Mouse (Mus musculus): ENCODE results near the gene Sel1l3. TPM values are rescaled to one million over a fixed set of nuclear protein-coding genes. Genes with fewer than 3 reads are reported as not detected.

The Sel1l3 gene
- total and polyA plus RNA-seq, 3 experiments = 0.01 TPM; not detected in 2

DNA sequence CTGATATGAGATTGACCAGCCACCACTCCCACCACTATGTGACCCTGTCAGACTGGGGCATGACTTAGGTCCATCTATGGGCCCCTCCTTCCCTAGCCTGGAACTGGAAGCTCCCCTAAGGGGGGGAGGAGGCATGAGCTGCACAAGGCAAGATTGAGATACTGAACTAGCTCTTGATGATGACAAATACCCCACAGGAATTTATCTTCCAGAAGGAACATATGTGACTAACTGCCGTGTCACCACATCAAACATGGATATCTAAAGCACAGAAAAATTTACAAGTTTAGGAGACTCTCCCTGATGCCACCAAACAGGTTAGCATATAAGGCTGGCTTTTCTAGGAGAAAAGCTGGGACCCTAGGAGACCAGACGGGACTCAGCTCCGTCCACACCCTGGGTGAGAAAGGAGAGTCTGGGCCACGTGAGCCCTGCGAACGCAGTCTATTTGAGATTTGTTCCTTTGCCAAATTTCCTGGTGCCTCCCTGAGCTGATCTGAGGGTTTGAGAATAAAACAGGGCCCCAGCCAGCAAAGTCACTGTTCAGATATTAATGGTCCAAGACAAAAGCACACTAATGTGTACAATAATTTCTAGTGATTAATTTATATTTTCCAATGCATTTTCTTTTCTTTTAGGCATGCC, 42.0 kb downstream of the Sel1l3 start:
- no peak overlapping the region for H3K27ac ChIP-seq (ENCODE audit: control insufficient read depth, low read depth, low read length)

DNA sequence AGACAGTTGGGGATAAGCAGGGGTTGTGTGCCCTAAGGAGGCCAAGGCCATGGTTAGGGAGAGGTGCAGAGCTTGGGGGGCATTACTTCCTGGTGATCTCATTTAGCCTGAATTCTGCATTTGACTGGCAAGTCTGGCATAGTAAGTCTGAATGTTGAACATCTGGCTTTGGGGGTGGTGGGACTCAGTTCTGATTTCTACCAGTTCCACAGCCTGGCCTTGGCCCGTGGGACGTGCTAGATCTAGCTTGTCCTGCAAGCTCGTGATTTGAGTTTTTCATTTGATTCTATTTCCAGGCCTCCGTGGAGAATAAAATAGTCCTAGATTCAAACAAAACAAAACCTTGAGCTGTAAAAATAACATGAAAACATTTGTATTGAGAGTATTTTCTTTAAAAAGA, 46.2 kb downstream of the Sel1l3 start:
- Histone ChIP-seq H3K4me3 (ENCODE audit: control insufficient read depth in 1 of 2, insufficient read depth in 1 of 2, low read depth in 2 of 2, low read length in 2 of 2) (no peak overlapping the region), H3K9me3 (replicated peaks; ENCODE audit: insufficient read depth, low read length) (no peaks in the 10 kb centered on the region), H3K27me3 (ENCODE audit: control insufficient read depth in 1 of 2, insufficient read depth in 2 of 2, low read length in 2 of 2) (no peaks in the 10 kb centered on the region), H3K79me2 (ENCODE audit: control insufficient read depth, insufficient read depth, low read length, poor library complexity) (no peaks in the 10 kb centered on the region), H3K4me1 (ENCODE audit: control insufficient read depth in 1 of 2, insufficient read depth in 2 of 2, low read length in 2 of 2) (no peaks in the 10 kb centered on the region), H3K9ac (ENCODE audit: control insufficient read depth, low read depth, low read length, poor library complexity, severe bottlenecking) (no peak overlapping the region), H3K27ac (ENCODE audit: control insufficient read depth, low read depth, low read length) (no peak overlapping the region), H3K36me3 (ENCODE audit: control insufficient read depth in 1 of 2, insufficient read depth in 2 of 2, low read length in 2 of 2) (no peaks in the 10 kb centered on the region)
- no peak for DNase-seq (ENCODE audit: low read depth, low spot score)
- TF ChIP-seq MXI1 (IDR thresholded peaks at IDR 0.05; ENCODE audit: low read depth, low read length) (no peak), HCFC1 (IDR thresholded peaks at IDR 0.05; ENCODE audit: low read depth, low read length) (no peak), GABPA (IDR thresholded peaks at IDR 0.05; ENCODE audit: low read depth, low read length) (no peak), ZMIZ1 (IDR thresholded peaks at IDR 0.05; ENCODE audit: low read depth, low read length) (no peak)

More for the DNA sequence above, 42.0 kb downstream of the Sel1l3 start:
- Histone ChIP-seq H3K79me2 (ENCODE audit: control insufficient read depth, insufficient read depth, low read length, poor library complexity) (no peaks in the 10 kb centered on the region), H3K4me3 (ENCODE audit: control insufficient read depth in 1 of 2, insufficient read depth in 1 of 2, low read depth in 2 of 2, low read length in 2 of 2) (no peak overlapping the region), H3K36me3 (ENCODE audit: control insufficient read depth in 1 of 2, insufficient read depth in 2 of 2, low read length in 2 of 2) (no peaks in the 10 kb centered on the region), H3K27me3 (ENCODE audit: control insufficient read depth in 1 of 2, insufficient read depth in 2 of 2, low read length in 2 of 2) (no peaks in the 10 kb centered on the region), H3K9me3 (replicated peaks; ENCODE audit: insufficient read depth, low read length) (no peaks in the 10 kb centered on the region), H3K4me1 (ENCODE audit: control insufficient read depth in 1 of 2, insufficient read depth in 2 of 2, low read length in 2 of 2) (no peaks in the 10 kb centered on the region), H3K9ac (ENCODE audit: control insufficient read depth, low read depth, low read length, poor library complexity, severe bottlenecking) (no peak overlapping the region)
- DNase-seq (ENCODE audit: low read depth, low spot score) = no peak
- no peak for TF ChIP-seq ZNF384 (IDR thresholded peaks at IDR 0.05; ENCODE audit: low read depth, low read length)
- TF ChIP-seq KAT2A (conservative IDR thresholded peaks at IDR 0.05; ENCODE audit: low read depth, low read length) = no peak
- TF ChIP-seq CHD1 (IDR thresholded peaks at IDR 0.05; ENCODE audit: low read depth, low read length) = no peak
- TF ChIP-seq MAX (IDR thresholded peaks at IDR 0.05; ENCODE audit: low read length) = no peak
- no peak for TF ChIP-seq POLR2AphosphoS5 (IDR thresholded peaks at IDR 0.05; ENCODE audit: borderline replicate concordance, low read depth, low read length)
- no peak for TF ChIP-seq NELFE (IDR thresholded peaks at IDR 0.05; ENCODE audit: low read depth, low read length)
- no peak for TF ChIP-seq TCF12 (IDR thresholded peaks at IDR 0.05; ENCODE audit: low read depth, low read length)
- TF ChIP-seq RAD21 (IDR thresholded peaks at IDR 0.05; ENCODE audit: low read depth, low read length) = no peak
- no peak for TF ChIP-seq E2F4 (IDR thresholded peaks at IDR 0.05; ENCODE audit: borderline replicate concordance, low read depth, low read length)
- no peak for TF ChIP-seq EP300 (IDR thresholded peaks at IDR 0.05; ENCODE audit: low read depth in 1 of 2, low read length in 2 of 2)
- no peak for TF ChIP-seq NRF1 (IDR thresholded peaks at IDR 0.05; ENCODE audit: insufficient read depth, low read depth, low read length, poor library complexity, severe bottlenecking)
- TF ChIP-seq ZC3H11A (IDR thresholded peaks at IDR 0.05; ENCODE audit: low read depth, low read length) = no peak
- TF ChIP-seq USF1 (IDR thresholded peaks at IDR 0.05; ENCODE audit: low read depth, low read length) = no peak

Data from MEL (cell line).